Mouse (Mus musculus) embryonic facial prominence, embryonic 10.5 days (tissue): Measurements from ENCODE around the gene Draxin. TPM values are rescaled to one million over a fixed set of nuclear protein-coding genes. Genes with fewer than 3 reads are reported as not detected.

Experiments
- DNase-seq: peaks from one replicate; pipeline ENCODE4 v3.0.0-alpha.2; 2017; ENCODE audit warnings: low spot score
- H3K27ac ChIP-seq: fragments of 300-500 bp; sonication (generic); replicated peaks from 2 replicates; pipeline ENCODE4 v1.5.1; 2016; ENCODE audit warnings: mild to moderate bottlenecking
- H3K27me3 ChIP-seq: fragments of 300-500 bp; sonication (generic); replicated peaks from 2 replicates; pipeline ENCODE4 v1.6.1; 2016; ENCODE audit warnings: low read depth, mild to moderate bottlenecking; ENCODE audit not compliant: poor library complexity, severe bottlenecking
- H3K36me3 ChIP-seq: fragments of 300-500 bp; sonication (generic); replicated peaks from 2 replicates; pipeline ENCODE4 v1.6.1; 2016; ENCODE audit warnings: mild to moderate bottlenecking, moderate library complexity
- H3K4me1 ChIP-seq: fragments of 300-500 bp; sonication (generic); 2 replicates; pipeline ENCODE4 v1.6.1; 2016
- H3K4me3 ChIP-seq: fragments of 300-500 bp; sonication (generic); 2 replicates; pipeline ENCODE4 v1.5.1; 2016; ENCODE audit warnings: mild to moderate bottlenecking, moderate library complexity
- H3K9me3 ChIP-seq: fragments of 300-500 bp; sonication (generic); 2 replicates; pipeline ENCODE4 v1.6.1; 2016; ENCODE audit warnings: mild to moderate bottlenecking
- WGBS: fragments of 180-500 bp; shearing (Covaris S2); methylation state at CpG from one replicate; pipeline ENCODE4 v1.1.7; 2016; 5-methylcytosine and 5-hydroxymethylcytosine counted together
- polyA plus RNA-seq: library from polyadenylated mRNA; unstranded; fragments of >200 nt; fragmentation: Nextera tagmentation; extraction: Ambion mirVana; gene quantifications from 2 replicates; pipeline ENCODE4 v1.2.1, GENCODE M21; 2016

Gene Draxin
- polyA plus RNA-seq, 1 experiment from 2014 or later, result 1.5 TPM

DNA sequence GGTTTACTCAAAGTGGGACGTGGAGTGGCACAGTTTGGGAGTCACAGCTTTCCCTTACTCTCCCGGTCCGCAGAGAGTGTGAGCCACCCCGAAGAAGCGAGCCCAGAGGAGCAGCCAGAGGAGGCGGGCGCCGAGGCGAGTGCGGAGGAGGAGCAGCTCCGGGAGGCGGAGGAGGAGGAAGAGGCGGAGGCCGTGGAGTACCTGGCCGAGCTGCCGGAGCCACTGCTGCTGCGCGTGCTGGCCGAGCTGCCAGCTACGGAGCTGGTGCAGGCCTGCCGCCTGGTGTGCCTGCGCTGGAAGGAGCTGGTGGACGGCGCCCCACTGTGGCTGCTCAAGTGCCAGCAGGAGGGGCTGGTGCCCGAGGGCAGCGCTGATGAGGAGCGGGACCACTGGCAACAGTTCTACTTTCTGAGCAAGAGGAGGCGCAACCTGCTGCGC, 33.5 kb upstream of the Draxin start:
- Histone ChIP-seq H3K4me1 (peaks cover 60% of the 10 kb centered on the region), H3K36me3 (no peaks in the 10 kb centered on the region), H3K4me3 (peak overlapping the region; percentile 50), H3K9me3 (no peaks in the 10 kb centered on the region), H3K27me3 (peaks cover 93% of the 10 kb centered on the region), H3K27ac (no peak overlapping the region)
- DNase-seq, result peak; percentile 84
- under 1% methylated on average over 29 of the region's 29 CpGs for WGBS

DNA sequence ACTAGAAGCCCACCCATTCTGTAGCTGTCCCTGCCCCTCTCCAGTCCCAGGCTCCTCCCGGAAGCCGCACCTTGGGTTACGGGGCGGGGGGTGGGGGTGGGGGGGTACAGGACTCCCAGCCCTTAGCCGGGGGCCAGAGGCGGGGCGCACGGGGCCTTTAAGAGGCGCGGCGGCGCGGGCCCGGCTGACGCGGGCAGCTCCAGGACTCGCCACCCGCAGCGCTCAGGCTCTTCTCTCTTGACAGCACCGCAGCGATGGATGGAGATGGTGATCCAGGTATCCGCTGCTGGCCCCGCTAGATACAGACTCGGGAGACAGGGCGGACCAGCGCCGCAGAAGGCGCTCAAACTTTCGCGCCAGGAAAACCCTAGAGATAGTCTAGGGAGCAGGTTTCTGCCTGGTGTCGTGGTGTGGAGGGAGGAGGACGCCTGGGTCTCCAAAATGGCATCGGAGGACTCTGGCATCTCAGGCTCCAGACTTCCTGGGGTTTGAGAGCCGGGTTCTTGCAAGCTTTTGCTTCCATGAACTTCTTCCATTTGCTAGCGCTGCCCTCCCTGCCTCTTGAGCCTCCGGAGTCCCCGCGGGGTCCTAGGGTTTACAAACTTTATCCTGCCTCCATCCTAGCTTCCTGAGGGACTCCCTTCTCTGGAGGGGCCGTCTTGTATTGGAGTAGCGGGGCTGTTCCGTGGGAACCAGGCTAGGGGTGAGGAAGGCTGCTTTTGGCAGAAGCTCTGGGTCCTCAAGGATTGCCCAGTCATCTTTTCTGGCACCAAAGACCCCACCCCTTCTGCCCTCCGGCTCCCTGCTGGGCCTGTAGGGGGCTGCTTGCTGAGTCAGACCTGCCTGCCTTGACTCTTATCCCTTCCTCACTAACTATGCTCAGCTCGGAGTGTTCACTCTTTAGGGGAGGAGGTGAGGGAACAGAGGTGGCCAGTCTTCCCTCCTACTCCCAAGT, 30.2 kb upstream of the Draxin start, which contains the start of the genes Fbxo44 and Fbxo2:
Gene Fbxo44, minus strand, starts transcription at position 47 of the 955 bp plus-strand sequence.
Gene Fbxo2, plus strand, starts transcription at position 186 of the 955 bp plus-strand sequence.
- H3K27me3 ChIP-seq, result peaks cover 77% of the 10 kb centered on the region
- no peaks in the 10 kb centered on the region for H3K9me3 ChIP-seq
- peak within 1 kb of the TSS; percentile 76 for H3K4me3 ChIP-seq
- peaks cover 55% of the 10 kb centered on the region for H3K4me1 ChIP-seq
- WGBS, result under 1% methylated on average over 43 of the region's 43 CpGs
- H3K27ac ChIP-seq, result peak within 1 kb of the TSS; percentile 85
- peaks cover 26% of the 10 kb centered on the region for H3K36me3 ChIP-seq
- DNase-seq, result peak; percentile 75

DNA sequence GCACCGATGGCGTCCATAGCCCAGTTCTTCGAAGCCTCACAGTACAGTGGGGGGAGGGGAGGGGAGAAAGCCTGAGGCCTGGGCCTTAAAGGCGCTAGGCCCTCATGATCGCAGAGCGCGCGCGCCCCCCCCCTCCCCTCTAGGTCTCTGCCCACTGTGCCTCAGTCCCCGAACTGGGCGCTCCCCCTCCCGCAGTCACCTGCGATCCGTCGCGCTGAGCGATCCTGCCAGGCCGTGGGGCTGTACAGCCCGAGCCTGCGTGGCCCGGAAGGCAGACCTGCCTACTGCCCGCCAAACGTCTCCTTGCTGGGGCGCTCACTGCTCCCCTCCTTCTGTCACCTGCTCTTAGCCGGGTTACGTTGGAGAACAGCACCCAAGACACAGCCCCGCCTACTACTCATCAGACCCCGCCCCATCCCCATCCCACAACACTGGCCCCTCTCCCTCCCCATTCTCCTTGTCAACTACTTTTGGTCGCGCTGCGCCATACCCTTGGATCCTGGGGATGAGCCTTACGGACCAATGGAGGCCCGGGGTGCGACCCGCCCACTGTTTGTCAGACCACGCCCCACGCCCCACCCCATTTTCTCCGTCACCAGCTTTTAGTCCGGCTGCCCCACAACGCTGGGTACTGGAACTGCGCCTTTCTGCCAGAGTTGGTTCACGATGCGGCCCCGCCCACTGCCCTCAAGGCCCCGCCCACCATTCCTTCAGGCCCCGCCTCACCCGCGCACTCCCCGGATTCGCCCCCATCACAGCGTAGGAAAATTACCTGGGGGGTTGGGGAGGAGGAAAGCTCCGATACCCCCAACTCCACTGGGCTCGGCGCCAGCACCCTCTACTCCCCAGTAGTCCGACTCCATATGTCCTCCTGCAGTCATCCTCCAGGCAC, 29.3 kb upstream of the Draxin start:
- peak overlapping the region; percentile 76 for H3K4me3 ChIP-seq
- H3K4me1 ChIP-seq, result peaks cover 50% of the 10 kb centered on the region
- H3K9me3 ChIP-seq, result no peaks in the 10 kb centered on the region
- peaks cover 68% of the 10 kb centered on the region for H3K27me3 ChIP-seq
- H3K27ac ChIP-seq, result peak overlapping the region; percentile 85
- WGBS, result under 1% methylated on average over 55 of the region's 55 CpGs
- DNase-seq, result peak; percentile 97
- peaks cover 30% of the 10 kb centered on the region for H3K36me3 ChIP-seq

DNA sequence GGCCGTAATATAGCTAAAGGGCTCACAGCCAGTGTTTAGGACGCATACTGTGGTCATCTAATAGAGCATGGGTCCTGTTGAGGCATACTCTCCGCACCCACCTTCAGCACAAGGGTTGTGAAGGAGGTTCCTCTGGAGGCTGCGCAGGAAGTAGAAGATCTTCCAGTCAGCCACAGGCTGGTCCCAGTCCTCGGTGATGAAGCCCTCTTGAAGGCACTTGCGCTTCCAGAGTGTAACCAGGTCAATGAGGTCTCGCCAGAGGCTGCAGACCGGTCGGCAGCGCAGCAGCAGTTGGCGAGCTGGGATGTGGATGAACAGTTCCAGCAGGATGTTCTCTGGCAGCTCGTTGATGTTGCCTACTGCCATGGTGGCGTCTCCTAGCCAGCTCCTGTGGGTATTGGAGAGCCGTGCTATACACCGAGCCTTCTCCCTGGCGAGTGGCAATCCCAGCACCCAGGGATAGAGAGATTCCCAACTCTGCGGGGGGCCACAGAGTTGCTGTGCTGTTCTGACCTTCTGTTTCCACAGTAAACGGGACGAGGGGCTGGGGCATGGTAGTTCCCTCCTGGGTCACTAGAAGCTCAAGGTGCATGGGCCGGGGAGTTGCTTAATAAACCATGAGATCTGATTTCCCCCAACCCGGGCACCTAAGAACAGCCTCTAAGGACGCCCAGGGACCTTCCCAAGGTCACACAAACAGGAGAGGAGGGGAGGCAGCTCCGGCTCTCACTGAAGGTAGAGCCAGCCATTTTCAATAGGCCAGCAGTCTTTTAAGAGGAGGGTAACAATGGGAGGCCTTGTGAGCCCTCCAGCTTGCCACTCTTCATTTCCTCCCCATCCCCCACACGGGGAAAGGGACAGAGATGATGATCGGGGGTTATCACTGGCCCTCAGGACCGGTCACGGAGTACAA, 28.2 kb upstream of the Draxin start:
- Histone ChIP-seq H3K9me3 (no peaks in the 10 kb centered on the region), H3K27ac (peak overlapping the region; percentile 85), H3K4me1 (peaks cover 39% of the 10 kb centered on the region), H3K36me3 (peaks cover 38% of the 10 kb centered on the region), H3K27me3 (peaks cover 57% of the 10 kb centered on the region), H3K4me3 (peak overlapping the region; percentile 76)
- WGBS, result 26% methylated on average over 27 of the region's 27 CpGs
- peak; percentile 52 for DNase-seq

DNA sequence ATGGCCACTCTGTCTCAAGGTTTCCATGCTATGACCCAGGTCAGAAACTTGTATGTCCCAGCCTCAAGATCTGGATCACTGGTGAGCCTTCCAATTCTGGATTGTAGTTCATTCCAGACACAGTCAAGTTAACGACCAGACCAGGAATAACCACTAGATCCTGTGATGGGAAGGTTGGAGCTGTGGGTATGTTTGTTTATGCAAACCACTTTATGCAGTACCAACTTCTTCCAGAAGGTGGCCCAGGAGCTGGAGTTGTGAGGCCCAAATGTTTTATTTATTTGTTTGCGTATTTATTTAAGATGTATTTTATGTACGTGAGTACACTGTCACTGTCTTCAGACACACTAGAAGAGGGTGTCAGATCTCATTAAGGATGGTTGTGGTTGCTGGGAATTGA, 24.5 kb upstream of the Draxin start:
- no peak for DNase-seq
- Histone ChIP-seq H3K27me3 (peaks cover 19% of the 10 kb centered on the region), H3K27ac (no peak overlapping the region), H3K4me1 (peaks cover 42% of the 10 kb centered on the region), H3K9me3 (no peaks in the 10 kb centered on the region), H3K36me3 (peaks cover 48% of the 10 kb centered on the region), H3K4me3 (no peak overlapping the region)
- WGBS, result 65% methylated on average over 3 of the region's 3 CpGs

DNA sequence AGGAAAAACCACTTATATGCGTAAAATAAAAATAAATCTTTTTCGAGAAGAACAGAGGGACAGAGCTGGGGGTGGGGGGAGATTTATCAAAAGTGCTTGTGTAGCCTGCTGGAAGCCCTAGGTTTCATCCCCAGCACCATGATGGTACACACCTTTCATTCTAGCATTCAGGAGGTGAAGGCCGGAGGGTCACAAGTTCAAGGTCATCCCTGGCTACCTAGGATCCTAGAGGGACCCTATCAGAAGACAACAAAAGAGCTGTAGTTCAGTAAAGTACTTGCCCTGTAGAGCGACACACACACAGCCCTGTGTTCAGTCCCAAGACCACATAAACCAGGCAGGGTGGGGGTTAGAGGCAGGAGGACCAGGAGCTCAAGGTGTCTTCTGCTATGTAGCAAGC, 23.5 kb upstream of the Draxin start:
- H3K27me3 ChIP-seq, result peaks cover 14% of the 10 kb centered on the region
- no peak overlapping the region for H3K4me3 ChIP-seq
- H3K4me1 ChIP-seq, result peaks cover 42% of the 10 kb centered on the region
- no peak for DNase-seq
- H3K36me3 ChIP-seq, result peaks cover 50% of the 10 kb centered on the region
- H3K27ac ChIP-seq, result no peak overlapping the region
- H3K9me3 ChIP-seq, result no peaks in the 10 kb centered on the region
- 92% methylated on average over 4 of the region's 4 CpGs for WGBS

DNA sequence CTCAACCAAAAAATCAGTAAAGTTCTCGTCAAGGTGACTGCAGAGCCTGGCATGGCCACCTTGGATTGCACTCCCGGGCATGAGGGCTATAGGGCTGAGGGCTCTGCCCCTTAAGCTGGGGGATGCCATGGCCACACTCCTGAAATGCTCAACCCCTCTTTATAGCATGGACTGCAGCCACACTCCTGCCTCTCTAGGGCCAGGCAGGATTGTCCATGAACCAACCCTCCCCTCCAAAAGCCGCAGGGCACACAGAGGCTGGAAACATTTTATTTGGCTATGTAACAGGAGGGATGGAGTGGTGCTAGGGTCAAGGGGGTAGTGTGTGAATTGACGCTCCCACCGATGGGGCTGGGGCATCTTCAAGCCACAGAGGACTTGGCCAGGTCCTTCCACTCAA, 22.0 kb upstream of the Draxin start:
- no peak for DNase-seq
- Histone ChIP-seq H3K27ac (no peak overlapping the region), H3K4me3 (no peak overlapping the region), H3K27me3 (no peaks in the 10 kb centered on the region), H3K9me3 (no peaks in the 10 kb centered on the region), H3K36me3 (peaks cover 52% of the 10 kb centered on the region), H3K4me1 (peaks cover 36% of the 10 kb centered on the region)
- WGBS, result 82% methylated on average over 5 of the region's 5 CpGs

DNA sequence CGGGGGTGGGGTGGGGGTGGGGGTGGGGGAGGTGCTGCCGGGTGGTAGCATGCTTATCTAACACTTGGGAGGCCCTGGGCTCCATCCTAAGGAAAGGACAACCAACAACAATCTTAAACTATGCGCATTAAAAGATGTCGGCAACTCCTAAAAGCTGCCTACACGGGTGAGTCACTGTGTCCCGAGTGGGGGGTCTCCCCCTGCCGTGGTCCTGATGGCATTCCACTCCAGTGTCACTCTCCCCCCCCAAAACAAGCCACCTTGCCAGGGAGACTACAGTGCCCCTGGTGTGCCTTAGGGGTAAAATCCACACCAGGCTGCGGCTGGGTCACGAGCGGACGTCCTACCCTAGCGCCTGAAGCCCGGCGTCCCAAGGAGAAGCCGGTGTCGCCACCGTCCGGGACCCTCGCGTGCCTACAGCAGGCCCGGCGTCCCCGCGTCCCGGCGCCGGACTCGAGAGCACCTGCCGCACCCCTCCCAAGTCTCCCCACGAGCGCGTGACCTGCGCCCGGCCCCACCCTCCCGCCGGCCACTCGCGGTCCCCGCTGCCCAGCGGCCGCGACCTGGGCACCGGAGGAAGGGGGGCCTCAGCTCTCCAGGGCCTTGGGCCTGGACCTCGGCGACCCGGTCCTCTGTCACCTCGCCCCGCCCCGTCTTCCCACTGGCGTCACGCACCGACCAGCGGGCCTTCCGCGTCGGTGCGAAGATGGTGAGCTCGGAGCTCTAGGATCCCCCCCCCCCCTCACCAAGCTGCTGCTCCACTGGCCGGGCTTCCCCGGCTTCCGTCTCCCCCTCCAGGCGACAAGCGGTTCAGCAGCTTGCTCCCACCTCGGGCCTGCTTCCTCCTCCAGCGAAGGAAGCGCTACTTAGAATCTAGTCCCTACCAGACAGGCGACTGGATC, 21.0 kb upstream of the Draxin start, which contains the start of gene Fbxo6:
Gene Fbxo6, minus strand, starts transcription at position 874 of the 902 bp plus-strand sequence.
- Histone ChIP-seq H3K4me3 (peak within 1 kb of the TSS; percentile 80), H3K27ac (peak within 1 kb of the TSS; percentile 88), H3K9me3 (no peaks in the 10 kb centered on the region), H3K4me1 (peaks cover 36% of the 10 kb centered on the region), H3K27me3 (no peaks in the 10 kb centered on the region), H3K36me3 (peaks cover 51% of the 10 kb centered on the region)
- WGBS, result 2% methylated on average over 67 of the region's 67 CpGs
- peak; percentile 91 for DNase-seq

DNA sequence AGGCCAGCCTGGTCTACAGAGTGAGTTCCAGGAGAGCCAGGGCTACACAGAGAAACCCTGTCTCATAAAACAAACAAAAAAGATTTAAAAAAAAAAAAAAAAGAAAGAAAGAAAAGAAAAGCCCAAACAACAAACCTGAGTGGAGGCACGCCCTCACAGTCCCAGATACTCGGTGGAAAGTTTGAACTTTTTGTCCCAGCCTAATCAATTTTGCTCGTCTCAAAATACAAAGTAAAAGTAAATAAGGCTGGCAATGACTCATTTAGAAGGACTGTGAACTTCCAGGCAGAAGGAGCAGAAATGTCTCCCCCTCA, 20.4 kb upstream of the Draxin start:
- H3K36me3 ChIP-seq, result peaks cover 51% of the 10 kb centered on the region
- DNase-seq, result no peak
- peak overlapping the region; percentile 80 for H3K4me3 ChIP-seq
- H3K9me3 ChIP-seq, result no peaks in the 10 kb centered on the region
- WGBS, result 58% methylated on average over 3 of the region's 3 CpGs
- H3K27me3 ChIP-seq, result no peaks in the 10 kb centered on the region
- peak overlapping the region; percentile 88 for H3K27ac ChIP-seq
- H3K4me1 ChIP-seq, result peaks cover 36% of the 10 kb centered on the region

DNA sequence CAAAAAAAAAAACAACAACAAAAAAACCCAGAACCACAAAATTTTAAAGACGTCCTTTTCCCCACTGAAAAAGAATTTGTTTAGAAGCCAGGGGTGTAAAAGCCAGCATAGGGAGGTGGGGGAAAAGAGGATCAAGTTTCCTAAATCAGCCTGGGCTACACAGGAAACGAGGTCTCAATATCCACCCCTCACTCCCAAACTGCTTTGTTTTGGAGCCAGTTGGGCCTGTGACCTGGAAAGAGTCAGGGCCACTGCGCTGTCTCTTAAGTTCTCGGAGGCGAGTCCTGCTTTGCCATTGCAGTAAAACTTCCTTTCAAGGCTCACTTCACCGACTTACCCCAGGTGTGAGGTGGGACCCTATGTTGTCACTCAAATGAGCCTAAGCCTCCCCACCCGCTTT, 19.7 kb upstream of the Draxin start:
- Histone ChIP-seq H3K36me3 (peaks cover 54% of the 10 kb centered on the region), H3K4me1 (peaks cover 36% of the 10 kb centered on the region), H3K9me3 (no peaks in the 10 kb centered on the region), H3K27ac (peak overlapping the region; percentile 48; the same call in 1 of the 2 replicates), H3K27me3 (no peaks in the 10 kb centered on the region), H3K4me3 (no peak overlapping the region)
- DNase-seq, result no peak
- 25% methylated on average over 7 of the region's 7 CpGs for WGBS

DNA sequence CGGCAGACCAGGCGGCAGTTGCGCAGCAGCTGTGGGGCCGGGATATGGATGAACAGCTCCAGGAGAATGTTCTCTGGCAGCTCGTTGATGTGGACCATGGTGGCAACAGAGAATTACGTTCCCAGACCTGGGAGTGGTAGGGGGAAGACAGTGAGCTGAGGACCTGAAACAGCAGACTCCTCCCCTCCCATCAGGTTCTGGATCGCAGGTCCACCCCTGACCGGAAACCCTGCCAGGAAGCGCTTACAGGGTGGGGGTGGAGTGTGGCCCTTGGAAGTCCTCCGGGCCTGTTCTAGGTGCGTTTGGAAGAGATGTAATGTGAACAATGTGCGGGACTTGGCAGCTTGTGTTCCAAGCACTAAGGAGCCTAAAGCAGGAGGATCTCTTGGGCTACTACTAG, 19.0 kb upstream of the Draxin start:
- Histone ChIP-seq H3K9me3 (no peaks in the 10 kb centered on the region), H3K27me3 (no peaks in the 10 kb centered on the region), H3K27ac (peak overlapping the region; percentile 48; the same call in 1 of the 2 replicates), H3K4me1 (peaks cover 36% of the 10 kb centered on the region), H3K4me3 (no peak overlapping the region), H3K36me3 (peaks cover 56% of the 10 kb centered on the region)
- 61% methylated on average over 12 of the region's 12 CpGs for WGBS
- no peak for DNase-seq
